Mouse (Mus musculus) thymus, adult 2 months (tissue): Measurements from ENCODE around the gene Actr1b. TPM values are rescaled to one million over a fixed set of nuclear protein-coding genes. Genes with fewer than 3 reads are reported as not detected.
A peak's percentile ranks its signal among the peaks of the same experiment; 100 is the strongest.
"Not testable (repeated sequence)": the region's sequence is repeated elsewhere in the genome, so short reads cannot be mapped to it uniquely, and the experiment has no call there.

Experiments
- DNase-seq: peaks from one replicate; pipeline ENCODE4 v3.0.0; 2021
- H3K27ac ChIP-seq: fragments of 200-500 bp; 2 replicates; pipeline ENCODE4 v1.5.1; 2012; ENCODE audit warnings: low read length, control low read depth; ENCODE audit not compliant: control insufficient read depth, insufficient read depth
- H3K27me3 ChIP-seq: fragments of 200-500 bp; 2 replicates; pipeline ENCODE4 v1.6.1; 2012; ENCODE audit warnings: mild to moderate bottlenecking, low read length, moderate library complexity, mixed read lengths; ENCODE audit not compliant: control insufficient read depth, insufficient read depth
- H3K36me3 ChIP-seq: fragments of 200-500 bp; 2 replicates; pipeline ENCODE4 v1.6.1; 2012; ENCODE audit warnings: mild to moderate bottlenecking, low read length, moderate library complexity; ENCODE audit not compliant: control insufficient read depth, insufficient read depth
- H3K4me1 ChIP-seq: fragments of 200-500 bp; replicated peaks from 2 replicates; pipeline ENCODE4 v1.6.1; 2012; ENCODE audit warnings: low read length; ENCODE audit not compliant: control insufficient read depth, insufficient read depth
- H3K4me3 ChIP-seq: fragments of 200-500 bp; 2 replicates; pipeline ENCODE4 v1.5.1; 2012; ENCODE audit warnings: mild to moderate bottlenecking, low read length, control low read depth, moderate library complexity; ENCODE audit not compliant: control insufficient read depth, insufficient read depth
- CTCF ChIP-seq: fragments of 200-500 bp; IDR thresholded peaks from 2 replicates; pipeline ENCODE4 v1.5.1; 2012; ENCODE audit warnings: mild to moderate bottlenecking, control low read depth, low read length, moderate library complexity, borderline replicate concordance; ENCODE audit not compliant: control insufficient read depth, poor library complexity, insufficient read depth; ENCODE audit errors: extremely low read depth
- POLR2A ChIP-seq: fragments of 200-500 bp; IDR thresholded peaks from 2 replicates; pipeline ENCODE4 v1.6.1; 2012; ENCODE audit warnings: mild to moderate bottlenecking, low read length, control low read depth, moderate library complexity; ENCODE audit not compliant: control insufficient read depth, poor library complexity, insufficient read depth; ENCODE audit errors: extremely low read depth
- WGBS: fragments of 180-500 bp; shearing (Covaris S2); methylation state at CpG from one replicate; pipeline ENCODE4 v1.1.7; 2018; 5-methylcytosine and 5-hydroxymethylcytosine counted together
- polyA plus RNA-seq: library from polyadenylated mRNA; depleted of rRNA; stranded (reverse); fragments of >200 nt; gene quantifications from 2 replicates; pipeline ENCODE4 v1.2.3, GENCODE M21; 2012

The Actr1b gene
- polyA plus RNA-seq, 1 experiment: 213 TPM

DNA sequence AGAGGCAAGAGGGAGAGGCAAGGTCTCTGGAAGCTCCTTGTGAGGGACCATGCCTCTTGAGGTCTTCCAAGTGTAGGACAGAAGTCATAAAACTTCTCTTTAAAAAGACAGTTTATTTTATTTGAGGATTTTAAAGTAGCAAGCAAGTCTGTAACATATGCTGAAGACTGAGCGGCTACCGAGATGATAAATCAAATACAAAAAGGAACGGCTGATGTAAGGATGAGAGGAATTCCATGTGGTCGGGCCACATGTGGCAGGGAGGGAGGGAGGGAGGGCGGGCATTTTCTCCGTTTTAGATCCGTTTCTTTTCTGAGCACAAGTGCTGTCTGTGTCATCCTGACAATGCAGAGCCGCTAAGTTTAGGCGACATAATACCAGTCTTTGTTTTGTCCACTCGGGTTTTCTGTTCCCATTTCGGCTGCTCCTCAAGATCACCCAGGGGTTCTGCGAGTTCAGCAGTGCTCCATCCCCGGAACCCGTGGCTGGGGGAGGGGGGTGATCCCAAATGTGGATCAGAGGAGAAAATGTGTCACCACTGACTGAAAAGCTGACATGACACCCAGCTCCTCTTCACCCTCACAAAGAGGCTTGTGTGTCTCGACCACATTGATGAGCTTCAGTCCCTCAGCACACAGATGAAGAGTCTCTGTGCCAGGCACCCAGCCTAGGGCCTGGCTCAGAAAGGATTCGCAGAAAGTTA, 41.4 kb downstream of the Actr1b start:
- H3K27me3 ChIP-seq: no peaks in the 10 kb centered on the region
- H3K4me3 ChIP-seq: no peak overlapping the region
- H3K4me1 ChIP-seq: no peaks in the 10 kb centered on the region
- 89% methylated on average over 16 of the region's 16 CpGs for WGBS
- H3K27ac ChIP-seq: no peak overlapping the region
- no peaks in the 10 kb centered on the region for H3K36me3 ChIP-seq
- DNase-seq: no peak
- TF ChIP-seq CTCF (no peak), POLR2A (no peak)

DNA sequence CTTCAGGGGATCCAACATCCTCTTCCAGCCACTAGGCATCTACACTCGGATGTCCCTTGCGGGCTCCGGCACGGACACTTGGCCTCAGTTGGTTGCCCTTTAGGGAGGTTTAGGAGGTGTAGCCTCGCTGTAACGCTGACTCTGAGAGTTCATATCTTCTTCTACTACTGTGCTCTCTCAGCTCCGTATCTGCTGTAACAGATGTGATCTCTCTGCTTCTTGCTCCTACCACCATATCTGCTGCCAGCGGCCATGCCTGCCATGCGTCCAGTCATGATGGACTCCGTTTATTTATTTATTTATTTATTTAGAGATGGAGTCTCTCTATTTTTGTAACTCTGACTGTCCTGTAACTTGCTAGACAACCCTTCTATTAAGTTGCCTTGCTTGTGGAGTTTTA, 43.0 kb downstream of the Actr1b start:
- H3K4me1 ChIP-seq: no peaks in the 10 kb centered on the region
- TF ChIP-seq CTCF (no peak), POLR2A (no peak)
- no peak for DNase-seq
- no peak overlapping the region for H3K4me3 ChIP-seq
- no peaks in the 10 kb centered on the region for H3K27me3 ChIP-seq
- no peaks in the 10 kb centered on the region for H3K36me3 ChIP-seq
- no peak overlapping the region for H3K27ac ChIP-seq
- 96% methylated on average over 10 of the region's 10 CpGs for WGBS

DNA sequence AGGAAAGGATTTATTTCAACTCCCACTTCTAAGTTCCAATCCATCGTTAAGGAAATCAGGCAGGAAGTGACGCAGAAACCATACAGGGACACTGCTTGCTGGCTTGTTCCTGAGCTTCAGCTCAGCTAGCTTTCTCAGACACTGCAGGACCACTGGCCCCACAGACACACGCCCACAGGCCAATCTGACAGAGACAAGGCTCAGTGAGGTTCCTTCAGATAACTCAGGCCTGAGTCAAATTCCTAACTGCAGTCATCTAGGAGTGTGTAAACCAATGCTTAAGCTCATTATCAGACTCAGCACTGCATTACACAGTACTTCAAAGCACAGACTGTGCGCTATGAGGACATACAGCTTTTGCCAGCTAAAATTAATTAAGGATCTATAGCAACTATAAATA, 44.0 kb downstream of the Actr1b start:
- 71% methylated on average over 4 of the region's 4 CpGs for WGBS
- no peak overlapping the region for H3K4me3 ChIP-seq
- H3K27ac ChIP-seq: no peak overlapping the region
- no peak for DNase-seq
- no peaks in the 10 kb centered on the region for H3K4me1 ChIP-seq
- no peaks in the 10 kb centered on the region for H3K27me3 ChIP-seq
- TF ChIP-seq POLR2A (no peak), CTCF (no peak)
- H3K36me3 ChIP-seq: no peaks in the 10 kb centered on the region

DNA sequence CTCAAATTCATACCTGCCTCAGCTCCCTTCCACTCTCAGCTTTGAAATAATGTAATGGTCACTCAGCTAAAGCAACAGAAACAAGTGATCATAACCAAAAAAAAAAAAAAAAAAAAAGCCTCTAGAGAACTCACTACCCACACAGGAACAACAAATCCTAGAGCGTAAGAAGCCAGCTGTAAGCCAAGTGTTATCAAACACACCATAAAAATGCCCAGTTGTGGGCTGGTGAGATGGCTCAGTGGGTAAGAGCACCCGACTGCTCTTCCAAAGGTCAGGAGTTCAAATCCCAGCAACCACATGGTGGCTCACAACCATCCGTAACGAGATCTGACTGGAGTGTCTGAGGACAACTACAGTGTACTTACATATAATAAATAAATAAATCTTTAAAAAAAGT, 46.2 kb downstream of the Actr1b start:
- H3K4me1 ChIP-seq, H3K27me3 ChIP-seq, H3K4me3 ChIP-seq, H3K36me3 ChIP-seq, DNase-seq, H3K27ac ChIP-seq: not testable (repeated sequence)
- WGBS: 92% methylated on average over 4 of the region's 4 CpGs

DNA sequence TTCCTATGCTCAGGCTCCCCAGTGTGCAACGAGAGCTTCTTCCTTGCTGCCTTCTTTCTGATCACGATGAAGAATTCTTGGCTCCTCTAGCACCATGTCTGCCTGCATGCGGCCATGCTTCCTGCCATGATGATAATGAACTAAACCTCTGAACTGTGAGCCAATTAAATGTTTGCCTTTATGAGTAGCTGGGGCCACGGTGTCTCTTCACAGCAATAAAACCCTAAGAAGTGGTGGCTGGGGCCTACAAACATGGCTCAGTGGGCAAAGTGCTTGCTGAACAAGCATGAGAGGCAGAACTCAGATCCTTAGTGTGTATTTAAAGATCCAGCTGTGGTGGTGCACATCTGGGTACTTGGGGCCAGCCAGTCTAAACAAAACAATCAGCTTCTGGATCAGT, 48.3 kb downstream of the Actr1b start:
- H3K4me3 ChIP-seq: no peak overlapping the region
- TF ChIP-seq CTCF (no peak), POLR2A (no peak)
- H3K27me3 ChIP-seq: no peaks in the 10 kb centered on the region
- no peaks in the 10 kb centered on the region for H3K4me1 ChIP-seq
- no peak overlapping the region for H3K27ac ChIP-seq
- DNase-seq: no peak
- 94% methylated on average over 4 of the region's 4 CpGs for WGBS
- H3K36me3 ChIP-seq: no peaks in the 10 kb centered on the region

DNA sequence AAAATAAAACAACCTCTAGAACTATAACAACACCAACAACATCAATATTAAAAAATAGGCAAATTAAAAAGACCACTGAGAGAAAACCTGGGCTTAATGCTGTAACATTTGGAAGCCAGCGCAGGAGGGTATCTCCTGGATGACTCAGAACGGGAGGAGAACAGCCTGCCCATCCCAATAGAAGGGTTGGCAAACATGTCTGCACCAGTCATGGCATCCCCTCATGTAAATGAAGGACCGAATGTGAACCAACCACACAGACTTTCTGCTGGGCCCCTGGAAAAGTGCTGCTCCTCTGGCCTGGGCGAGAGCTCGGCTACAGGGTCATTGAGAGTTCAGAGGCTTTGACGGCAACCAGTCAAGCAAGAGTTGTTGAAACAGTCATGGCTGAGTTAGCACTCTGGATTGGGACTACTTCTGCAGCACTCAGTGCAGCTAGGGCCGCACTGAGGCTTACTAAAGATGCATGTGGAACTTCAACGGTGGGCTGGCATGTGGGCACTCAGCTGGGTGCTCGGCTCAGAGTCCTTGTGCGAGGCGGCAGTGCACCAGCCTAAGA, 49.0 kb downstream of the Actr1b start:
- Histone ChIP-seq H3K27ac (no peak overlapping the region), H3K36me3 (no peaks in the 10 kb centered on the region), H3K4me3 (no peak overlapping the region), H3K27me3 (no peaks in the 10 kb centered on the region), H3K4me1 (no peaks in the 10 kb centered on the region)
- TF ChIP-seq CTCF (no peak), POLR2A (no peak)
- no peak for DNase-seq
- WGBS: 95% methylated on average over 11 of the region's 11 CpGs

DNA sequence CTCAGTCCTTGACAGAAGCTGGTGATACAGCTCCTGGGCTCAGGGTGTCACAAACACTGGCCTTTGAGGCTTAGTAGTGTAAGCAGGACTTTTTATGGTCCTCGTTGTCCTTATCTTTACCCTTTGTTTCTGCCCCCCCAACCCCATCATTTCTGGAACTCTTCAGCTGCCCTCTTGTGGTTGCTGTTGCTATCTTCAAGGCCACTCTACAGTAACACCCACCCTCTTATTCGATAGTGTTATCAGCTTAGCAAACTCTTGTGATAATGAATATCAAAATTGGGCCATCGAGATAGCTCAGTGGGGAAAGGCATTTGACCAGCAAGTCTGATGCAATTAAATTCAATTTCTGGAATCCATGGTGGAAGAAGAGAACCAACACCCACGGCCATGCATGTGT, 49.8 kb downstream of the Actr1b start:
- peak; percentile 7 for DNase-seq
- 61% methylated on average over 4 of the region's 4 CpGs for WGBS

More for the DNA sequence above, 49.8 kb downstream of the Actr1b start:
- H3K27me3 ChIP-seq: no peaks in the 10 kb centered on the region
- no peak overlapping the region for H3K4me3 ChIP-seq
- no peaks in the 10 kb centered on the region for H3K4me1 ChIP-seq
- H3K36me3 ChIP-seq: no peaks in the 10 kb centered on the region
- H3K27ac ChIP-seq: no peak overlapping the region
- TF ChIP-seq CTCF (no peak), POLR2A (no peak)
